Mouse (Mus musculus): ENCODE results near the gene Tmem169. TPM values are rescaled to one million over a fixed set of nuclear protein-coding genes. Genes with fewer than 3 reads are reported as not detected.

Gene Tmem169
- polyA plus RNA-seq, 1 experiment, result 0.47 TPM

GRCm38 (mm10) chr1:72251806-72252205 is 32.4 kb upstream of the Tmem169 start:
- no peak for TF ChIP-seq POLR2A (IDR thresholded peaks at IDR 0.05; ENCODE audit: low read depth, low read length)
- TF ChIP-seq CTCF (IDR thresholded peaks at IDR 0.05; ENCODE audit: borderline replicate concordance, insufficient read depth, low read length), result no peak
- Histone ChIP-seq H3K4me3 (ENCODE audit: insufficient read depth, low read length) (no peak overlapping the region), H3K27ac (ENCODE audit: insufficient read depth, low read length) (no peak overlapping the region), H3K4me1 (ENCODE audit: control insufficient read depth, insufficient read depth, low read length) (no peaks in the 10 kb centered on the region)

GRCm38 (mm10) chr1:72253881-72254491 is 30.2 kb upstream of the Tmem169 start:
- no peaks in the 10 kb centered on the region for H3K4me1 ChIP-seq (ENCODE audit: control insufficient read depth, insufficient read depth, low read length)
- TF ChIP-seq POLR2A (IDR thresholded peaks at IDR 0.05; ENCODE audit: low read depth, low read length), result no peak
- TF ChIP-seq CTCF (IDR thresholded peaks at IDR 0.05; ENCODE audit: borderline replicate concordance, insufficient read depth, low read length), result no peak
- H3K4me3 ChIP-seq (ENCODE audit: insufficient read depth, low read length), result no peak overlapping the region
- H3K27ac ChIP-seq (ENCODE audit: insufficient read depth, low read length), result no peak overlapping the region

GRCm38 (mm10) chr1:72254545-72255061 is 29.6 kb upstream of the Tmem169 start:
- Histone ChIP-seq H3K4me1 (ENCODE audit: control insufficient read depth, insufficient read depth, low read length) (no peaks in the 10 kb centered on the region), H3K4me3 (ENCODE audit: insufficient read depth, low read length) (no peak overlapping the region), H3K27ac (ENCODE audit: insufficient read depth, low read length) (peak overlapping the region; percentile 63)
- TF ChIP-seq POLR2A (IDR thresholded peaks at IDR 0.05; ENCODE audit: low read depth, low read length) (no peak; the same call in 1 of the 2 replicates), CTCF (IDR thresholded peaks at IDR 0.05; ENCODE audit: borderline replicate concordance, insufficient read depth, low read length) (no peak)

- TF ChIP-seq POLR2A (IDR thresholded peaks at IDR 0.05; ENCODE audit: low read depth, low read length) (peak; percentile 95), CTCF (IDR thresholded peaks at IDR 0.05; ENCODE audit: borderline replicate concordance, insufficient read depth, low read length) (no peak)
- no peak overlapping the region for H3K4me3 ChIP-seq (ENCODE audit: insufficient read depth, low read length)
- H3K27ac ChIP-seq (ENCODE audit: insufficient read depth, low read length), result no peak overlapping the region
- no peaks in the 10 kb centered on the region for H3K4me1 ChIP-seq (ENCODE audit: control insufficient read depth, insufficient read depth, low read length)
Observed at GRCm38 (mm10) chr1:72255062-72255853, 28.9 kb upstream of the Tmem169 start.

GRCm38 (mm10) chr1:72255854-72256175 is 28.4 kb upstream of the Tmem169 start:
- H3K27ac ChIP-seq (ENCODE audit: insufficient read depth, low read length), result no peak overlapping the region
- no peaks in the 10 kb centered on the region for H3K4me1 ChIP-seq (ENCODE audit: control insufficient read depth, insufficient read depth, low read length)
- H3K4me3 ChIP-seq (ENCODE audit: insufficient read depth, low read length), result no peak overlapping the region
- TF ChIP-seq POLR2A (IDR thresholded peaks at IDR 0.05; ENCODE audit: low read depth, low read length), result no peak; the same call in 1 of the 2 replicates
- no peak for TF ChIP-seq CTCF (IDR thresholded peaks at IDR 0.05; ENCODE audit: borderline replicate concordance, insufficient read depth, low read length)

- no peak overlapping the region for H3K4me3 ChIP-seq (ENCODE audit: insufficient read depth, low read length)
- no peaks in the 10 kb centered on the region for H3K4me1 ChIP-seq (ENCODE audit: control insufficient read depth, insufficient read depth, low read length)
- H3K27ac ChIP-seq (ENCODE audit: insufficient read depth, low read length), result no peak overlapping the region
- TF ChIP-seq CTCF (IDR thresholded peaks at IDR 0.05; ENCODE audit: borderline replicate concordance, insufficient read depth, low read length) (no peak), POLR2A (IDR thresholded peaks at IDR 0.05; ENCODE audit: low read depth, low read length) (no peak)
Observed at GRCm38 (mm10) chr1:72256381-72257256, 27.6 kb upstream of the Tmem169 start.

- no peak for TF ChIP-seq CTCF (IDR thresholded peaks at IDR 0.05; ENCODE audit: borderline replicate concordance, insufficient read depth, low read length)
- TF ChIP-seq POLR2A (IDR thresholded peaks at IDR 0.05; ENCODE audit: low read depth, low read length), result no peak
- H3K4me1 ChIP-seq (ENCODE audit: control insufficient read depth, insufficient read depth, low read length), result no peaks in the 10 kb centered on the region
- no peak overlapping the region for H3K4me3 ChIP-seq (ENCODE audit: insufficient read depth, low read length)
- no peak overlapping the region for H3K27ac ChIP-seq (ENCODE audit: insufficient read depth, low read length)
Observed at GRCm38 (mm10) chr1:72263099-72263498, 21.1 kb upstream of the Tmem169 start.

GRCm38 (mm10) chr1:72278085-72278484 is 6.1 kb upstream of the Tmem169 start:
- no peak overlapping the region for H3K4me3 ChIP-seq (ENCODE audit: insufficient read depth, low read length)
- no peak overlapping the region for H3K27ac ChIP-seq (ENCODE audit: insufficient read depth, low read length)
- TF ChIP-seq CTCF (IDR thresholded peaks at IDR 0.05; ENCODE audit: borderline replicate concordance, insufficient read depth, low read length), result no peak
- no peak for TF ChIP-seq POLR2A (IDR thresholded peaks at IDR 0.05; ENCODE audit: low read depth, low read length)

GRCm38 (mm10) chr1:72282604-72283003 is 1.6 kb upstream of the Tmem169 start:
- no peak for TF ChIP-seq CTCF (IDR thresholded peaks at IDR 0.05; ENCODE audit: borderline replicate concordance, insufficient read depth, low read length)

More at GRCm38 (mm10) chr1:72278085-72278484, 6.1 kb upstream of the Tmem169 start:
- no peaks in the 10 kb centered on the region for H3K4me1 ChIP-seq (ENCODE audit: control insufficient read depth, insufficient read depth, low read length)

More at GRCm38 (mm10) chr1:72282604-72283003, 1.6 kb upstream of the Tmem169 start:
- H3K27ac ChIP-seq (ENCODE audit: insufficient read depth, low read length), result no peak overlapping the region
- H3K4me3 ChIP-seq (ENCODE audit: insufficient read depth, low read length), result no peak overlapping the region
- no peaks in the 10 kb centered on the region for H3K4me1 ChIP-seq (ENCODE audit: control insufficient read depth, insufficient read depth, low read length)

Data from embryonic fibroblast, embryonic 13.5 days (primary cell).